Mouse (Mus musculus): ENCODE data around the gene Cyp2c68. TPM values are rescaled to one million over a fixed set of nuclear protein-coding genes. Genes with fewer than 3 reads are reported as not detected.
"Not testable (repeated sequence)": the region's sequence is repeated elsewhere in the genome, so short reads cannot be mapped to it uniquely, and the experiment has no call there.

Cyp2c68 gene
- 0.11 TPM in 1 of 2 replicates, not detected in the other for polyA plus RNA-seq (2015; fragmentation: Nextera tagmentation; extraction: Ambion mirVana)

- H3K4me2 ChIP-seq, result no peak within 1 kb of the TSS
- H3K36me3 ChIP-seq, result no peaks in the 10 kb centered on the region
- H3K9ac ChIP-seq, result no peak within 1 kb of the TSS
- no peaks in the 10 kb centered on the region for H3K27me3 ChIP-seq
- 87% methylated on average over 2 of the region's 2 CpGs for WGBS
- H3K27ac ChIP-seq (replicated peaks), result no peak within 1 kb of the TSS
- H3K9me3 ChIP-seq, result no peaks in the 10 kb centered on the region
- H3K4me3 ChIP-seq, result no peak within 1 kb of the TSS
- ATAC-seq (ENCODE audit: low read depth), result no peak
- no peaks in the 10 kb centered on the region for H3K4me1 ChIP-seq (replicated peaks)
Observed at GRCm38 (mm10) chr19:39740920-39741319, at the start of gene Cyp2c68. TSS of gene Cyp2c68 (minus strand) at chr19:39741054.

GRCm38 (mm10) chr19:39785458-39785857 lies 44.6 kb upstream of the Cyp2c68 start:
- H3K9ac ChIP-seq; H3K36me3 ChIP-seq; H3K4me2 ChIP-seq; H3K9me3 ChIP-seq; H3K4me3 ChIP-seq; H3K27ac ChIP-seq (replicated peaks); H3K27me3 ChIP-seq; H3K4me1 ChIP-seq (replicated peaks); ATAC-seq (ENCODE audit: low read depth): not testable (repeated sequence)
- 76% methylated on average over 2 of the region's 2 CpGs for WGBS

- Histone ChIP-seq H3K4me3 (no peak overlapping the region), H3K27ac (replicated peaks) (no peak overlapping the region), H3K4me1 (replicated peaks) (no peaks in the 10 kb centered on the region), H3K9me3 (no peaks in the 10 kb centered on the region), H3K36me3 (no peaks in the 10 kb centered on the region), H3K27me3 (no peaks in the 10 kb centered on the region), H3K9ac (no peak overlapping the region), H3K4me2 (no peak overlapping the region)
- ATAC-seq (ENCODE audit: low read depth), result no peak
- WGBS, result 58% methylated on average over 1 of the region's 1 CpGs
Observed at GRCm38 (mm10) chr19:39745357-39745756, 4.5 kb upstream of the Cyp2c68 start.

GRCm38 (mm10) chr19:39744361-39744760 lies 3.5 kb upstream of the Cyp2c68 start:
- H3K4me3 ChIP-seq; H3K4me2 ChIP-seq; H3K4me1 ChIP-seq (replicated peaks); H3K9me3 ChIP-seq; ATAC-seq (ENCODE audit: low read depth); H3K9ac ChIP-seq; H3K27ac ChIP-seq (replicated peaks); H3K27me3 ChIP-seq; H3K36me3 ChIP-seq: not testable (repeated sequence)
- WGBS, result 43% methylated on average over 1 of the region's 1 CpGs

GRCm38 (mm10) chr19:39711116-39711515 lies 29.7 kb downstream of the Cyp2c68 start:
- H3K4me1 ChIP-seq (replicated peaks); H3K9me3 ChIP-seq; H3K27me3 ChIP-seq; H3K4me3 ChIP-seq; H3K4me2 ChIP-seq; H3K9ac ChIP-seq; ATAC-seq (ENCODE audit: low read depth); H3K36me3 ChIP-seq; H3K27ac ChIP-seq (replicated peaks): not testable (repeated sequence)
- WGBS, result 80% methylated on average over 2 of the region's 2 CpGs

- H3K36me3 ChIP-seq; H3K9me3 ChIP-seq; H3K4me1 ChIP-seq (replicated peaks); H3K4me3 ChIP-seq; H3K9ac ChIP-seq; ATAC-seq (ENCODE audit: low read depth); H3K4me2 ChIP-seq; H3K27ac ChIP-seq (replicated peaks); H3K27me3 ChIP-seq: not testable (repeated sequence)
Observed at GRCm38 (mm10) chr19:39665650-39666049, 75.2 kb downstream of the Cyp2c68 start.

GRCm38 (mm10) chr19:39652381-39652780 lies 88.5 kb downstream of the Cyp2c68 start:
- 47% methylated on average over 1 of the region's 1 CpGs for WGBS
- Histone ChIP-seq H3K4me3 (no peak overlapping the region), H3K27ac (replicated peaks) (no peak overlapping the region), H3K4me1 (replicated peaks) (no peaks in the 10 kb centered on the region), H3K27me3 (no peaks in the 10 kb centered on the region), H3K4me2 (no peak overlapping the region), H3K9ac (no peak overlapping the region), H3K36me3 (no peaks in the 10 kb centered on the region), H3K9me3 (peaks cover 10% of the 10 kb centered on the region; the same call in 1 of the 2 replicates)
- no peak for ATAC-seq (ENCODE audit: low read depth)

GRCm38 (mm10) chr19:39648938-39649337 lies 91.9 kb downstream of the Cyp2c68 start, which contains the start of gene Cyp2c67:
TSS of gene Cyp2c67 (minus strand) at chr19:39649051.
- H3K4me1 ChIP-seq (replicated peaks), result no peaks in the 10 kb centered on the region
- no peak within 1 kb of the TSS for H3K27ac ChIP-seq (replicated peaks)
- no peak for ATAC-seq (ENCODE audit: low read depth)
- WGBS, result 100% methylated on average over 1 of the region's 1 CpGs
- H3K4me3 ChIP-seq, result no peak within 1 kb of the TSS
- no peak within 1 kb of the TSS for H3K4me2 ChIP-seq
- H3K9me3 ChIP-seq, result peaks cover 16% of the 10 kb centered on the region; the same call in 1 of the 2 replicates
- H3K36me3 ChIP-seq, result no peaks in the 10 kb centered on the region
- no peak within 1 kb of the TSS for H3K9ac ChIP-seq
- no peaks in the 10 kb centered on the region for H3K27me3 ChIP-seq

GRCm38 (mm10) chr19:39647519-39647918 lies 93.3 kb downstream of the Cyp2c68 start:
- no peaks in the 10 kb centered on the region for H3K4me1 ChIP-seq (replicated peaks)
- H3K9me3 ChIP-seq, result peaks cover 16% of the 10 kb centered on the region; the same call in 1 of the 2 replicates
- H3K36me3 ChIP-seq, result no peaks in the 10 kb centered on the region
- ATAC-seq (ENCODE audit: low read depth), result no peak
- WGBS, result 93% methylated on average over 9 of the region's 9 CpGs
- no peak overlapping the region for H3K4me3 ChIP-seq
- H3K4me2 ChIP-seq, result no peak overlapping the region
- H3K27me3 ChIP-seq, result no peaks in the 10 kb centered on the region
- no peak overlapping the region for H3K9ac ChIP-seq
- H3K27ac ChIP-seq (replicated peaks), result no peak overlapping the region

GRCm38 (mm10) chr19:39644551-39644950 lies 96.3 kb downstream of the Cyp2c68 start:
- H3K36me3 ChIP-seq; H3K27me3 ChIP-seq; H3K4me3 ChIP-seq; H3K4me2 ChIP-seq; H3K4me1 ChIP-seq (replicated peaks); H3K27ac ChIP-seq (replicated peaks); H3K9ac ChIP-seq; ATAC-seq (ENCODE audit: low read depth): not testable (repeated sequence)
- 92% methylated on average over 7 of the region's 7 CpGs for WGBS
- H3K9me3 ChIP-seq, result peaks cover 16% of the 10 kb centered on the region; the same call in 1 of the 2 replicates

Other genes starting within 250 kb of the Cyp2c68 start
- gene Cyp2c39, start 230.2 kb downstream of the Cyp2c68 start, polyA plus RNA-seq (2015; fragmentation: Nextera tagmentation; extraction: Ambion mirVana), result not detected in 2 replicates
- gene Cyp2c67, start 92.0 kb downstream of the Cyp2c68 start, polyA plus RNA-seq (2015; fragmentation: Nextera tagmentation; extraction: Ambion mirVana), result not detected in 2 replicates
- not detected in 2 replicates for gene Cyp2c40, start 71.8 kb upstream of the Cyp2c68 start, polyA plus RNA-seq (2015; fragmentation: Nextera tagmentation; extraction: Ambion mirVana)
- gene Cyp2c69, start 145.7 kb upstream of the Cyp2c68 start, polyA plus RNA-seq (2015; fragmentation: Nextera tagmentation; extraction: Ambion mirVana), result not detected in 2 replicates